Mouse (Mus musculus) kidney, postnatal 0 days (tissue): ENCODE measurements around the gene Ptprcap. TPM values are rescaled to one million over a fixed set of nuclear protein-coding genes. Genes with fewer than 3 reads are reported as not detected.

ENCODE experiments used
- ATAC-seq: fragments of 200-750 bp; cut with Nextera tagmentation; replicated peaks from 2 replicates; pipeline ENCODE4 v1.8.0; 2017; ENCODE audit warnings: low read depth, moderate number of reproducible peaks, moderate TSS enrichment, moderate library complexity; ENCODE audit not compliant: low FRiP score
- DNase-seq: peaks from one replicate; pipeline ENCODE4 v3.0.0-alpha.2; 2016; ENCODE audit warnings: low spot score
- H3K27ac ChIP-seq: fragments of 300-500 bp; sonication (generic); 2 replicates; pipeline ENCODE4 v1.5.1; 2014; ENCODE audit warnings: mild to moderate bottlenecking
- H3K27me3 ChIP-seq: fragments of 300-500 bp; sonication (generic); 2 replicates; pipeline ENCODE4 v1.6.1; 2014; ENCODE audit warnings: low read length, mixed read lengths; ENCODE audit not compliant: insufficient read depth
- H3K36me3 ChIP-seq: fragments of 300-500 bp; sonication (generic); 2 replicates; pipeline ENCODE4 v1.6.1; 2014; ENCODE audit warnings: low read length, mixed read lengths; ENCODE audit not compliant: insufficient read depth
- H3K4me1 ChIP-seq: fragments of 300-500 bp; sonication (generic); replicated peaks from 2 replicates; pipeline ENCODE4 v1.6.1; 2014; ENCODE audit warnings: antibody characterized with exemption, low read length, mixed read lengths; ENCODE audit not compliant: insufficient read depth
- H3K4me2 ChIP-seq: fragments of 300-500 bp; sonication (generic); 2 replicates; pipeline ENCODE4 v1.6.1; 2014; ENCODE audit warnings: mild to moderate bottlenecking, low read length, moderate library complexity, mixed read lengths
- H3K4me3 ChIP-seq: fragments of 300-500 bp; sonication (generic); replicated peaks from 2 replicates; pipeline ENCODE4 v1.5.1; 2014; ENCODE audit warnings: low read depth, low read length
- H3K9ac ChIP-seq: fragments of 300-500 bp; sonication (generic); 2 replicates; pipeline ENCODE4 v1.6.1; 2014; ENCODE audit warnings: low read depth, low read length
- H3K9me3 ChIP-seq: fragments of 300-500 bp; sonication (generic); replicated peaks from 2 replicates; pipeline ENCODE4 v1.6.1; 2016; ENCODE audit warnings: low read length, inconsistent platforms, mixed read lengths
- CTCF ChIP-seq: IDR thresholded peaks from 2 replicates; pipeline ENCODE4 v1.5.1; 2016; ENCODE audit warnings: antibody characterized with exemption, low read depth, mild to moderate bottlenecking, moderate library complexity
- WGBS: fragments of 180-500 bp; shearing (Covaris S2); extraction: QIAGEN DNeasy Blood & Tissue Kit; methylation state at CpG from one replicate; pipeline ENCODE4 v1.1.7; 2014; 5-methylcytosine and 5-hydroxymethylcytosine counted together
- polyA plus RNA-seq: library from polyadenylated mRNA; unstranded; fragments of >200 nt; fragmentation: Nextera tagmentation; extraction: Ambion mirVana; gene quantifications from 2 replicates; pipeline ENCODE4 v1.2.1, GENCODE M21; 2015

Gene Ptprcap
- polyA plus RNA-seq, 1 experiment from 2014 or later, result 0.91 TPM

- ATAC-seq, result peak; percentile 41; the same call in 1 of the 2 replicates
- no peaks in the 10 kb centered on the region for H3K9me3 ChIP-seq
- no peak overlapping the region for H3K4me3 ChIP-seq
- WGBS, result 26% methylated on average over 13 of the region's 13 CpGs
- H3K4me1 ChIP-seq, result peaks cover 9% of the 10 kb centered on the region; the same call in 1 of the 2 replicates
- TF ChIP-seq CTCF, result no peak
- DNase-seq, result peak; percentile 38
- 0 out of 2 replicates have a peak overlapping the region, but pooled peaks have one; percentile 0 for H3K4me2 ChIP-seq
- peak overlapping the region; percentile 86 for H3K27ac ChIP-seq
- H3K27me3 ChIP-seq, result no peaks in the 10 kb centered on the region
- H3K36me3 ChIP-seq, result peaks cover 20% of the 10 kb centered on the region
- 0 out of 2 replicates have a peak overlapping the region, but pooled peaks have one; percentile 3 for H3K9ac ChIP-seq
Observed at GRCm38 (mm10) chr19:4113186-4113805, 40.1 kb upstream of the Ptprcap start.

- H3K36me3 ChIP-seq, result peaks cover 20% of the 10 kb centered on the region
Observed at GRCm38 (mm10) chr19:4113806-4114230, 39.6 kb upstream of the Ptprcap start.

GRCm38 (mm10) chr19:4114551-4114950 lies 38.9 kb upstream of the Ptprcap start:
- Histone ChIP-seq H3K9ac (no peak overlapping the region), H3K9me3 (no peaks in the 10 kb centered on the region), H3K27me3 (no peaks in the 10 kb centered on the region), H3K4me1 (peaks cover 9% of the 10 kb centered on the region; the same call in 1 of the 2 replicates), H3K36me3 (peaks cover 20% of the 10 kb centered on the region), H3K4me3 (no peak overlapping the region), H3K27ac (peak overlapping the region; percentile 86), H3K4me2 (no peak overlapping the region)
- no peak for TF ChIP-seq CTCF
- WGBS, result 85% methylated on average over 10 of the region's 10 CpGs
- no peak for ATAC-seq
- no peak for DNase-seq

More at GRCm38 (mm10) chr19:4113806-4114230, 39.6 kb upstream of the Ptprcap start:
- Histone ChIP-seq H3K9ac (0 out of 2 replicates have a peak overlapping the region, but pooled peaks have one; percentile 3), H3K4me3 (no peak overlapping the region), H3K9me3 (no peaks in the 10 kb centered on the region), H3K4me1 (peaks cover 9% of the 10 kb centered on the region; the same call in 1 of the 2 replicates), H3K4me2 (0 out of 2 replicates have a peak overlapping the region, but pooled peaks have one; percentile 0), H3K27me3 (no peaks in the 10 kb centered on the region), H3K27ac (peak overlapping the region; percentile 86)
- TF ChIP-seq CTCF, result no peak
- DNase-seq (peak; percentile 57), ATAC-seq (peak; percentile 50)
- WGBS, result 6% methylated on average over 5 of the region's 5 CpGs

- Histone ChIP-seq H3K27me3 (no peaks in the 10 kb centered on the region), H3K4me1 (peaks cover 9% of the 10 kb centered on the region; the same call in 1 of the 2 replicates), H3K27ac (no peak overlapping the region), H3K36me3 (peaks cover 20% of the 10 kb centered on the region), H3K4me2 (no peak overlapping the region), H3K9me3 (no peaks in the 10 kb centered on the region), H3K9ac (no peak overlapping the region), H3K4me3 (no peak overlapping the region)
- 96% methylated on average over 10 of the region's 10 CpGs for WGBS
- no peak for ATAC-seq
- TF ChIP-seq CTCF, result no peak
- no peak for DNase-seq
Observed at GRCm38 (mm10) chr19:4115144-4115543, 38.3 kb upstream of the Ptprcap start.

- no peak overlapping the region for H3K27ac ChIP-seq
- H3K4me3 ChIP-seq, result no peak overlapping the region
- DNase-seq, result no peak
- ATAC-seq, result no peak
- peaks cover 20% of the 10 kb centered on the region for H3K36me3 ChIP-seq
- H3K9ac ChIP-seq, result no peak overlapping the region
- no peaks in the 10 kb centered on the region for H3K9me3 ChIP-seq
- H3K27me3 ChIP-seq, result no peaks in the 10 kb centered on the region
- WGBS, result 92% methylated on average over 11 of the region's 11 CpGs
- no peak overlapping the region for H3K4me2 ChIP-seq
- H3K4me1 ChIP-seq, result peaks cover 15% of the 10 kb centered on the region; the same call in 1 of the 2 replicates
- TF ChIP-seq CTCF, result no peak
Observed at GRCm38 (mm10) chr19:4115816-4116215, 37.6 kb upstream of the Ptprcap start.

GRCm38 (mm10) chr19:4117006-4117405 lies 36.4 kb upstream of the Ptprcap start:
- H3K9ac ChIP-seq, result no peak overlapping the region
- DNase-seq (peak; percentile 51), ATAC-seq (no peak)
- H3K27ac ChIP-seq, result no peak overlapping the region
- no peak overlapping the region for H3K4me3 ChIP-seq
- H3K36me3 ChIP-seq, result peaks cover 20% of the 10 kb centered on the region
- peaks cover 19% of the 10 kb centered on the region; the same call in 1 of the 2 replicates for H3K4me1 ChIP-seq
- no peak overlapping the region for H3K4me2 ChIP-seq
- no peaks in the 10 kb centered on the region for H3K9me3 ChIP-seq
- WGBS, result 66% methylated on average over 7 of the region's 7 CpGs
- no peaks in the 10 kb centered on the region for H3K27me3 ChIP-seq
- TF ChIP-seq CTCF, result no peak
